Mouse (Mus musculus) thymus, postnatal 10 days (tissue): ENCODE results near the gene Cilp.
A peak's percentile ranks its signal among the peaks of the same experiment; 100 is the strongest.
"Not testable (repeated sequence)": the region's sequence is repeated elsewhere in the genome, so short reads cannot be mapped to it uniquely, and the experiment has no call there.

Source experiments
- DNase-seq, 2 experiments: peaks; one replicate each; pipeline ENCODE4 v3.0.0; 2021; ENCODE audit warnings: low spot score in 2 of 2

Cilp gene

GRCm38 (mm10) chr9:65264959-65265358 is at the start of gene Cilp:
Cilp (plus strand) TSS chr9:65265180.
- no peak for DNase-seq

- no peak for DNase-seq
These were observed 49.4 kb upstream of the Cilp start for GRCm38 (mm10) chr9:65215494-65216126.

GRCm38 (mm10) chr9:65216972-65217371 is 48.0 kb upstream of the Cilp start:
- peak; percentile 40 to 47 for DNase-seq

- no peak for DNase-seq
These were observed 47.3 kb upstream of the Cilp start for GRCm38 (mm10) chr9:65217661-65218060.

GRCm38 (mm10) chr9:65218916-65219315 is 46.1 kb upstream of the Cilp start:
- no peak for DNase-seq

- DNase-seq: not testable (repeated sequence)
These were observed 44.6 kb upstream of the Cilp start for GRCm38 (mm10) chr9:65220398-65220797.

- no peak for DNase-seq
These were observed 41.1 kb upstream of the Cilp start for GRCm38 (mm10) chr9:65223927-65224326.

GRCm38 (mm10) chr9:65225795-65226194 is 39.2 kb upstream of the Cilp start:
- no peak for DNase-seq

GRCm38 (mm10) chr9:65230250-65230649 is 34.7 kb upstream of the Cilp start:
- no peak for DNase-seq

GRCm38 (mm10) chr9:65231284-65231683 is 33.7 kb upstream of the Cilp start:
- no peak for DNase-seq

- DNase-seq: no peak
These were observed 31.6 kb upstream of the Cilp start for GRCm38 (mm10) chr9:65233243-65233985.

GRCm38 (mm10) chr9:65234734-65235133 is 30.2 kb upstream of the Cilp start:
- no peak for DNase-seq

- no peak for DNase-seq
These were observed 29.4 kb upstream of the Cilp start for GRCm38 (mm10) chr9:65235601-65236000.

GRCm38 (mm10) chr9:65237616-65238015 is 27.4 kb upstream of the Cilp start:
- DNase-seq: no peak

- peak in 1 of 2 experiments; percentile 37 for DNase-seq
These were observed 26.7 kb upstream of the Cilp start for GRCm38 (mm10) chr9:65238191-65238760.

GRCm38 (mm10) chr9:65239176-65239575 is 25.8 kb upstream of the Cilp start:
- DNase-seq: no peak

GRCm38 (mm10) chr9:65239731-65240130 is 25.2 kb upstream of the Cilp start:
- DNase-seq: no peak

GRCm38 (mm10) chr9:65240587-65240986 is 24.4 kb upstream of the Cilp start:
- DNase-seq: no peak

GRCm38 (mm10) chr9:65241973-65242372 is 23.0 kb upstream of the Cilp start:
- DNase-seq: no peak

GRCm38 (mm10) chr9:65243249-65243648 is 21.7 kb upstream of the Cilp start:
- no peak for DNase-seq

GRCm38 (mm10) chr9:65244036-65244806 is 20.8 kb upstream of the Cilp start:
- no peak for DNase-seq
